Mouse (Mus musculus) layer of hippocampus, adult 9-11 months (tissue): ENCODE measurements around the gene Nhsl1.

ENCODE experiments used
- DNase-seq: peaks from one replicate; pipeline ENCODE4 v3.0.0; 2022

Gene Nhsl1

GRCm38 (mm10) chr10:18347231-18347630 is 28.4 kb downstream of the Nhsl1 start:
- DNase-seq = no peak

- DNase-seq = no peak
Observed at GRCm38 (mm10) chr10:18350781-18351180, 32.0 kb downstream of the Nhsl1 start.

GRCm38 (mm10) chr10:18352937-18353336 is 34.2 kb downstream of the Nhsl1 start:
- DNase-seq = no peak

GRCm38 (mm10) chr10:18354103-18354502 is 35.3 kb downstream of the Nhsl1 start:
- DNase-seq = no peak

- no peak for DNase-seq
Observed at GRCm38 (mm10) chr10:18356461-18356860, 37.7 kb downstream of the Nhsl1 start.

GRCm38 (mm10) chr10:18357212-18357611 is 38.4 kb downstream of the Nhsl1 start:
- DNase-seq = no peak

- DNase-seq = no peak
Observed at GRCm38 (mm10) chr10:18358461-18358860, 39.7 kb downstream of the Nhsl1 start.

GRCm38 (mm10) chr10:18360175-18360574 is 41.4 kb downstream of the Nhsl1 start:
- peak; percentile 56 for DNase-seq

GRCm38 (mm10) chr10:18365432-18365831 is 46.6 kb downstream of the Nhsl1 start:
- no peak for DNase-seq

- no peak for DNase-seq
Observed at GRCm38 (mm10) chr10:18366697-18367096, 47.9 kb downstream of the Nhsl1 start.

- DNase-seq = no peak
Observed at GRCm38 (mm10) chr10:18368111-18368510, 49.3 kb downstream of the Nhsl1 start.

GRCm38 (mm10) chr10:18370475-18371286 is 51.9 kb downstream of the Nhsl1 start:
- DNase-seq = no peak

GRCm38 (mm10) chr10:18371866-18372265 is 53.1 kb downstream of the Nhsl1 start:
- no peak for DNase-seq

GRCm38 (mm10) chr10:18375301-18375700 is 56.5 kb downstream of the Nhsl1 start:
- DNase-seq = no peak

- no peak for DNase-seq
Observed at GRCm38 (mm10) chr10:18384766-18385165, 66.0 kb downstream of the Nhsl1 start.

GRCm38 (mm10) chr10:18386224-18386623 is 67.4 kb downstream of the Nhsl1 start:
- DNase-seq = peak; percentile 67

- DNase-seq = peak; percentile 65
Observed at GRCm38 (mm10) chr10:18388784-18389575, 70.2 kb downstream of the Nhsl1 start.

- no peak for DNase-seq
Observed at GRCm38 (mm10) chr10:18390004-18390403, 71.2 kb downstream of the Nhsl1 start.

- DNase-seq = peak; percentile 54
Observed at GRCm38 (mm10) chr10:18391608-18392007, 72.8 kb downstream of the Nhsl1 start.

- no peak for DNase-seq
Observed at GRCm38 (mm10) chr10:18392268-18392667, 73.5 kb downstream of the Nhsl1 start.

- no peak for DNase-seq
Observed at GRCm38 (mm10) chr10:18393740-18394139, 75.0 kb downstream of the Nhsl1 start.

GRCm38 (mm10) chr10:18394270-18394669 is 75.5 kb downstream of the Nhsl1 start:
- DNase-seq = no peak

- no peak for DNase-seq
Observed at GRCm38 (mm10) chr10:18400089-18400644, 81.4 kb downstream of the Nhsl1 start.

- no peak for DNase-seq
Observed at GRCm38 (mm10) chr10:18400998-18401397, 82.2 kb downstream of the Nhsl1 start.
